Mouse (Mus musculus): ENCODE measurements at regions not wholly inside any gene's neighbourhood (a gene's known extent, or its start where the extent isn't known, plus 50 kb on each side); places are given as distances from the start of the nearest gene placed in this dataset.

DNA sequence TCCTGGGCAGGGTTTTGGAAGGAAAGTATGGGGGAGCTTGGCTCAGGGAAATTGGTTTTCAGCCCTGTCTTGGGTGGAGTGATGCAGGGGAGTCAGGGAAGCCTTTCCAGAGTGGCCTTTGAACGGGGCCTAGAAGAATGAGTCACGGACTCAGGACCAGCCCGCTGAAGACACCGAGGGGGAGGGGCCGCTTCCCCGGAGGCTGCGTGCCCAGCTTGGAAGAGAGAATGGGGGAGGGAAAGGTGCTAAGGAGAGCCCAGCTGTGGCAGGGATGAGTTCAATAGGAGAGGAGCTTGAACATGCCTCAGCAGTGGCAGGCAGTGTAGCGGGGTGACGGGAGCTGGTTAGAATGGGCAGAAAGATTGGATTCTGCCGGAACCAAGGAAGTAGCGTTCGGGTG, 337.8 kb downstream of the Zfp706 start:
- no peak for DNase-seq (ENCODE audit: low read depth)

DNA sequence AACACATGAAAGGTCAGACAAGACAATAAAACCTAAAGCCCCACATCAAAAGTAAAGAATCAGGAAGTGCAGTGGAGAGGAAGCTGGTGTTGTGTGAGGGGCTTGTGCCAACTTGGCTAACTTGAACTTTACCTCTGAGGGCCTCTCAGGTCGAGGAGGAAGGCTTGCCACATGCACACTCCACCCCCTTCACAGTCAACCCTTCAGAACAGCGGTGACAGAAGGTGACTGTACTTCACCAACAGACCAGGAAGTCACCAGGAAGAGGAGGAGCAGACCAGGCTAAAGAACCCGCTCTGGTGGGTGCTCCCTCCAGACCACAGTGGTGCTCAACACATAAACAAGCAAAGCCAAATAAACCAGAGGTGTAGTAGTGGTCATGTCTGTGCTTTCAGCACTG, 341.0 kb downstream of the Zfp706 start:
- DNase-seq (ENCODE audit: low read depth) = no peak

DNA sequence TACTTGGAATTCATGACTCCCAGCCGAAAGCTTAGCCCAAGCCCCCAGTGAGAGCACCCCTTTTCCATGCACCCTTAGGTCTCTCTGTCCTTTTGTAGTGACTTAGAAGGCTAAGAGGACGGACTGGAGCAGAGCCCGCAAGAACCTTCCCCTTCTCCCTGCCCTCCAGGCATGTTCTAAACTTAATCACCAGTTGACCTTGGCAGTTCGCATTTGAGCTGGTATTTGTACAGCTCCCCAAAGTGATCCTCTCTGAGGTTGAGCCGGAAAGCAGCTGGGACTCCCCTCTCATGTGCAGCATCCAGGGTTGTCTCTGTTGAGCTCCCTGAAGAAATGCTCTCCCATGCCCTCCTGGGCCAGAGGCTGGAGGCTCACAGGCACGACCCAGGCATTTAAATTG, 343.2 kb downstream of the Zfp706 start:
- no peak for DNase-seq (ENCODE audit: low read depth)

DNA sequence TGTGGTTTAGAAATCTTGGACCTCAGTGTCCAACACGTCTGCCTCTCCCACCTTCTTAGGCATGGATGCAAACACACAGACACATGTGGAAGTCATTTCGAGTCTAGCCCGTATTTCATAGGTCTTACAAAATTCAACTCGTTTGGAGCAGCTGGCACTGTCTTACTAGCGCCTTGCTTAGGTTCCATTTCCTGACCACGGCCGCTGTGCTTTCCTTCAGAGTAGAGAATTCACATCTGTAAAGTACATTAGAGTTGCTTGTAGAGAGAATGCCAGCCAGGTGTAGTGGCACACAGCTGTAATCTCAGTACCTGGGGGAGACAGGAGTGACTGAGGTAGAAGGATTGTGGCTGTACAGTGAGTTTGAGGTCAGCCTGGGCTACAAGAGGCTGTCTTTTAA, 346.6 kb downstream of the Zfp706 start:
- no peak for DNase-seq (ENCODE audit: low read depth)

Measured in c-Kit-positive CD71-negative TER-119-negative erythroid progenitor cells, embryonic 14.5 days (primary cell).